Mouse (Mus musculus) megakaryocyte-erythroid progenitor cell, adult 5-6 weeks (primary cell): ENCODE results near the gene Svop. TPM values are rescaled to one million over a fixed set of nuclear protein-coding genes. Genes with fewer than 3 reads are reported as not detected.

Experiments used
- ATAC-seq: replicated peaks from 2 replicates; pipeline ENCODE4 v1.8.0; 2016; ENCODE audit warnings: mild to moderate bottlenecking, inconsistent platforms; ENCODE audit not compliant: severe bottlenecking, poor library complexity, low FRiP score, low TSS enrichment
- total RNA-seq, 2 experiments: library from RNA; stranded (forward) in 1 of 2; stranded (reverse) in 1 of 2; fragments of 200-1000, 215-1000 nt in 1 of 2; fragments of >200 nt in 1 of 2; fragmentation: Nextera tagmentation in 1 of 2; gene quantifications; 2 replicates each; pipeline ENCODE4 v1.2.3; 2014 to 2017

Gene Svop
- total RNA-seq, 2 experiments from 2014 or later, result not detected

GRCm38 (mm10) chr5:113977309-113977708 lies 114.1 kb downstream of the Svop start:
- peak; percentile 88 for ATAC-seq

Other genes with a start within 250 kb of the Svop start
- 56.5 and 80.4 TPM in 2 replicates for gene Coro1c, start 182.8 kb downstream of the Svop start, total RNA-seq (2014; fragmentation: Nextera tagmentation)
- gene Coro1c, start 182.8 kb downstream of the Svop start, total RNA-seq (2017), result 75.7 and 78.0 TPM in 2 replicates
- gene Ssh1, start 97.7 kb downstream of the Svop start, total RNA-seq (2014; fragmentation: Nextera tagmentation), result 12.5 and 20.6 TPM in 2 replicates
- 3.7 and 5.1 TPM in 2 replicates for gene Ssh1, start 97.7 kb downstream of the Svop start, total RNA-seq (2017)
- not detected in 2 replicates for gene Dao, start 87.9 kb downstream of the Svop start, total RNA-seq (2014; fragmentation: Nextera tagmentation)
- not detected in 2 replicates for gene Dao, start 87.9 kb downstream of the Svop start, total RNA-seq (2017)
- gene Usp30, start 26.1 kb downstream of the Svop start, total RNA-seq (2014; fragmentation: Nextera tagmentation), result 5.7 and 11.0 TPM in 2 replicates
- 3.5 and 12.2 TPM in 2 replicates for gene Usp30, start 26.1 kb downstream of the Svop start, total RNA-seq (2017)
- 11.5 and 13.4 TPM in 2 replicates for gene Alkbh2, start 36.6 kb upstream of the Svop start, total RNA-seq (2014; fragmentation: Nextera tagmentation)
- gene Alkbh2, start 36.6 kb upstream of the Svop start, total RNA-seq (2017), result 2.1 and 9.6 TPM in 2 replicates
- 31.8 and 32.9 TPM in 2 replicates for gene Ung, start 38.8 kb upstream of the Svop start, total RNA-seq (2014; fragmentation: Nextera tagmentation)
- gene Ung, start 38.8 kb upstream of the Svop start, total RNA-seq (2017), result 26.4 and 28.8 TPM in 2 replicates
- gene Acacb, start 55.0 kb upstream of the Svop start, total RNA-seq (2014; fragmentation: Nextera tagmentation), result 2.2 and 3.8 TPM in 2 replicates
- gene Acacb, start 55.0 kb upstream of the Svop start, total RNA-seq (2017), result 0.27 and 0.28 TPM in 2 replicates
- gene Foxn4, start 182.2 kb upstream of the Svop start, total RNA-seq (2014; fragmentation: Nextera tagmentation), result not detected in 2 replicates
- gene Foxn4, start 182.2 kb upstream of the Svop start, total RNA-seq (2017), result not detected in 2 replicates
- gene Myo1h, start 197.6 kb upstream of the Svop start, total RNA-seq (2014; fragmentation: Nextera tagmentation), result 0.79 and 2.6 TPM in 2 replicates
- gene Myo1h, start 197.6 kb upstream of the Svop start, total RNA-seq (2017), result 0.33 and 0.34 TPM in 2 replicates